Mouse (Mus musculus): ENCODE results near the gene Dennd4c. TPM values are rescaled to one million over a fixed set of nuclear protein-coding genes. Genes with fewer than 3 reads are reported as not detected.

Dennd4c gene
- total RNA-seq, 2 experiments from 2014 or later = 10.4 to 15.5 TPM

- DNase-seq (ENCODE audit: extremely low spot score in 1 of 2, low spot score in 2 of 2) = peak in 1 of 2 experiments; percentile 17
Observed at GRCm38 (mm10) chr4:86873072-86873471, 124.7 kb downstream of the Dennd4c start.

DNA sequence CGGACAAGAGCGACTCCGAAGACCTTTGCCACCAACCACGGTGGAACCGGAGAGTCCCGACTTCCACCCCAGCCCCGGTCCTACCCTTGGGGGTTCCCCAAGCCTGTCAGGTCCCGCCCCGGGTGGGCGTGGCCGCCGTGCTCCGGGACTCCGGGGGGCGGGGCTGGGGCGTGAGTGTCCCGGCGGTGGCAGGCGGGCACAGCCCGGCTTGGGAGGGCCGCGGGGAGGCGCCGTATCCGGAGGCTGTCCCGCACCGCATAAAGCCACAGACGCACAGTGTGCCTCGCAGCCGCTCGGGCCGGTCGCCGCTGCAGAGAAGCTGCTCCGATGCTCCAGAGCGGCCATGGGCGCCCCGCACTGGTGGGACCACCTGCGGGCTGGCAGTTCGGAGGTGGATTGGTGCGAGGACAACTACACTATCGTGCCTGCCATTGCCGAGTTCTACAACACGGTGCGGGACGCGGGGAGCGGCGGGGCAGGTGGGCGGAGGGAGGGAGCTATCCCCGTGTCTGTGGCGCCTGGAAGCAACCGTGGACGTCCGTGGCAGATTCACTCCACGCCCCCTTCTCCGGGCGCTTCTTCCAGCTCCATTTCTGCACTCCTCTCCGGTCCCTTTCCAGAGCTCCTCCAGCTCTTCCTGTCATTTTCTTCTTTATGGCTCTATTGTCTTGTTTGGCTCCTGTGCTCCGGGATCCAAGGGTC, 125.9 kb downstream of the Dennd4c start, which contains the start of gene Acer2:
Gene Acer2, plus strand, starts transcription at position 251 of the 702 bp plus-strand sequence.
- DNase-seq (ENCODE audit: extremely low spot score in 1 of 2, low spot score in 2 of 2) = peak; percentile 43 to 95
- intact Hi-C loops (cut with DNase I) = no loop called here

More at GRCm38 (mm10) chr4:86873072-86873471, 124.7 kb downstream of the Dennd4c start:
- intact Hi-C loops (cut with DNase I) = no loop called here

DNA sequence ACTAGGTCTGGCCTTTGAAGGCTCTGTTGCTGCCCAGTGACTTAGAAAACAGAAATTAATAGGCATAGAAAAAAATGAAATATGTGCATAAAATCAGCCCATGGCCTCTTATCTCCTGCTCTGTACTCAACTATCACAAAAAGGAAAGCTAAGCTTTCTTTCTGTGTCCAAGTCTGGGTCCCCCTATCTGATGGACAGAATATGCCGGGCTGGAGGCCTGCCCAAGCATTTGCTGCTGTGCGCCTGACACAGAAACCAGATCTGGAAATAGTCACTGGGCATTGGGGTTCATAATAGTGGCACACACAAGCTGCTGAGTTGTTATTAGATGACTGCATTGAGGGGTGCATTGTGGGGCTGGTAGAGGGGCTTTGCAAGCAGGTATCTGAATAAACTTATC, 131.1 kb downstream of the Dennd4c start:
- intact Hi-C loops (cut with DNase I) = no loop called here
- no peak for DNase-seq (ENCODE audit: extremely low spot score in 1 of 2, low spot score in 2 of 2)

GRCm38 (mm10) chr4:86881178-86881577, 132.8 kb downstream of the Dennd4c start:
- intact Hi-C loops (cut with DNase I) = no loop called here
- DNase-seq (ENCODE audit: extremely low spot score in 1 of 2, low spot score in 2 of 2) = no peak

GRCm38 (mm10) chr4:86882413-86882812, 134.1 kb downstream of the Dennd4c start:
- DNase-seq (ENCODE audit: extremely low spot score in 1 of 2, low spot score in 2 of 2) = no peak
- intact Hi-C loops (cut with DNase I) = no loop called here

DNA sequence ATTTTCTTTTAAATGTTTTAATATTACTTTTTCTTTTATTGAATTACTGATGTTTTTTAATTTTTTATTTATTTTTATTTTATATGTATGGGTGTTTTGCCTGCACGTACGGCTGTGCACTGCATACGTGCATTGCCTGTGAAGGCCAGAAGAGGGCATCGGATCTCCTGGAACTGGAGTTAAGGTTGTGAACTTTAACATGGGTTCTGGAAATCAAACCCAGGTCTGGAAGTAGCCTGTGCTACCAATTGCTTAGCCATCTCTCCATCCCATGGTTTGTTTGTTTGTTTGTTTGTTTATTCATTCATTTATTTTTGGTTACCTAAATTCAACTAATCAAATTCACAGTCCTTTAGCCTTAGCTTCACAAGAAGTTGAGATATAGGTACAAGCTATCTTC, 136.6 kb downstream of the Dennd4c start:
- DNase-seq (ENCODE audit: extremely low spot score in 1 of 2, low spot score in 2 of 2) = peak in 1 of 2 experiments; percentile 32
- intact Hi-C loops (cut with DNase I) = loop anchor here (5.0 kb wide), 1 partner anchor 37 kb away; no protein-coding TSS in a partner anchor

DNA sequence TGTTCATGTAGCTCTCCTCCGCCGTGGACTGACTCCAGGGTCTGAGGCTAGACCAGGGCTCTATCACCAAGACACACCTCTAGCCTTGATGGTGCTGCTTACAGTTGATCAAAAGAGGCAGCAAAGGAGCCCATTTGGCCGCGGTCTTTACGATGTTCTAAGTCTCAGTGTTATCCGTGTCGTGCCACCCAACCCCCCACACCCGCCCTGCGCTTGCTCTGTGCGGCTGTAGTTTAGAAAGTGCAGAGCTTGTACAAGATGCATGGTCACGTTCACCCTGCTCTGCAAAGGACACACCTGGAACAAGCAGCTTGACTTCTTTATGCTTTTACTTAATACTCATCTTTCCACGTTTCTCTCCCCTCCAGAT, 137.4 kb downstream of the Dennd4c start:
- intact Hi-C loops (cut with DNase I) = loop anchor here (5.0 kb wide), 1 partner anchor 37 kb away; no protein-coding TSS in a partner anchor

GRCm38 (mm10) chr4:86886160-86886878, 138.0 kb downstream of the Dennd4c start:
- DNase-seq (ENCODE audit: extremely low spot score in 1 of 2, low spot score in 2 of 2) = peak in 1 of 2 experiments; percentile 71
- intact Hi-C loops (cut with DNase I) = loop anchor here (5.0 kb wide), 1 partner anchor 36 kb away; no protein-coding TSS in a partner anchor

More for the DNA sequence above, 137.4 kb downstream of the Dennd4c start:
- DNase-seq (ENCODE audit: extremely low spot score in 1 of 2, low spot score in 2 of 2) = no peak

GRCm38 (mm10) chr4:86887879-86888278, 139.5 kb downstream of the Dennd4c start:
- intact Hi-C loops (cut with DNase I) = loop anchor here (5.0 kb wide), 1 partner anchor 34 kb away; no protein-coding TSS in a partner anchor
- DNase-seq (ENCODE audit: extremely low spot score in 1 of 2, low spot score in 2 of 2) = no peak

- intact Hi-C loops (cut with DNase I) = no loop called here
- DNase-seq (ENCODE audit: extremely low spot score in 1 of 2, low spot score in 2 of 2) = no peak
Observed at GRCm38 (mm10) chr4:86897411-86897810, 149.1 kb downstream of the Dennd4c start.

DNA sequence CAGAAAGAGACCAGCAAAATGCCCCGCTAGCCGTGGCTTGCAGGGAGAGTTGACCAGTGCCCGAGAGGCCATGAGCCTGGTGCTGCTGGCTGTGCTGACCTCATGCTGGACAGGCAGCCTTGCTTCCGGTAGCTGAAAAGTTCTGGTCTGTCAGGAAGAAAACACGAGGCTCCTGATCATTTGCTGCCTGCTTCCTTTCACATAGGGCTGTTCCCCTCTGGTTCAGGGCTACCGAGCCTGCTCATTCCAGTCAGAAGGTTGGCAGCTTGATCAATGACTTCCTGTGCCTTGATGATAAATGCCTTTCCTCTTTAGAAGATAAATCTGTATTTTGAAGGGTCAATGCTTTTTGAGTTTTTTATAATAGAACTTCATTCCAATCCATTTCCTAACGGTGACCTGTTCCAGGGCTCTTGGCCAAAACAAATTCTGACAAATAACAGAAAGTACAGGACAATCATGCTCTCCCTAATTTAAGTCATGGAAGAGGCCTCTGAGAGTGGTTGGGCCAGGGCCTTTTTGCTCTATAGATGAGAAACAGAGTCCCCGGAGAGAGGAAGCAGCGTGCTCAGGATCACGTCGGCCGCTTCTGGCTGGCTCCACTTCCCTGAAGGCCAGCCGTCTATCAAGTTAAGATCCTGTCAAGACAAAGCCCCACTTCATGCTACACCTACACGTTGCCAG, 150.6 kb downstream of the Dennd4c start:
- no peak for DNase-seq (ENCODE audit: extremely low spot score in 1 of 2, low spot score in 2 of 2)
- intact Hi-C loops (cut with DNase I) = no loop called here

Other genes with a start within 250 kb of the Dennd4c start
- under 1 TPM in 1 of 2 experiments, not detected in 1; 0.45 TPM for gene Saxo1, start 190.2 kb upstream of the Dennd4c start, total RNA-seq (2021)
- 100 to 1,000 TPM; 152 to 158 TPM for gene Rraga, start 172.9 kb upstream of the Dennd4c start, total RNA-seq (2021)
- gene Haus6, start 136.5 kb upstream of the Dennd4c start, total RNA-seq (2021) = 1 to 10 TPM; 8.3 TPM
- gene Plin2, start 78.5 kb upstream of the Dennd4c start, total RNA-seq (2021) = 10 to 100 TPM; 14.5 to 17.3 TPM
- 100 to 1,000 TPM; 386 to 405 TPM for gene Rps6, start 108.9 kb downstream of the Dennd4c start, total RNA-seq (2021)
- gene Acer2, start 125.8 kb downstream of the Dennd4c start, total RNA-seq (2021) = 1 to 10 TPM; 3.0 to 5.3 TPM